Mouse (Mus musculus) liver, embryonic 13.5 days (tissue): Measurements from ENCODE around the gene Srr. TPM values are rescaled to one million over a fixed set of nuclear protein-coding genes. Genes with fewer than 3 reads are reported as not detected.

Experiments used
- ATAC-seq: fragments of 200-750 bp; cut with Nextera tagmentation; 2 replicates; pipeline ENCODE4 v1.8.0; 2017; ENCODE audit warnings: low read depth, mild to moderate bottlenecking, moderate number of reproducible peaks, moderate library complexity
- DNase-seq: peaks from one replicate; pipeline ENCODE4 v3.0.0; 2022
- H3K27ac ChIP-seq: fragments of 300-500 bp; sonication (generic); 2 replicates; pipeline ENCODE4 v1.5.1; 2015; ENCODE audit warnings: moderate library complexity, mild to moderate bottlenecking, inconsistent platforms
- H3K27me3 ChIP-seq: fragments of 300-500 bp; sonication (generic); 2 replicates; pipeline ENCODE4 v1.6.1; 2015; ENCODE audit warnings: mild to moderate bottlenecking, inconsistent platforms
- H3K36me3 ChIP-seq: fragments of 300-500 bp; sonication (generic); 2 replicates; pipeline ENCODE4 v1.6.1; 2015; ENCODE audit warnings: mild to moderate bottlenecking, inconsistent platforms
- H3K4me1 ChIP-seq: fragments of 300-500 bp; sonication (generic); replicated peaks from 2 replicates; pipeline ENCODE4 v1.6.1; 2015; ENCODE audit warnings: inconsistent platforms
- H3K4me2 ChIP-seq: fragments of 300-500 bp; sonication (generic); 2 replicates; pipeline ENCODE4 v1.6.1; 2015; ENCODE audit warnings: inconsistent platforms, mild to moderate bottlenecking, moderate library complexity
- H3K4me3 ChIP-seq: fragments of 300-500 bp; sonication (generic); replicated peaks from 2 replicates; pipeline ENCODE4 v1.5.1; 2015; ENCODE audit warnings: mild to moderate bottlenecking, inconsistent platforms
- H3K9ac ChIP-seq: fragments of 300-500 bp; sonication (generic); 2 replicates; pipeline ENCODE4 v1.6.1; 2015; ENCODE audit warnings: mild to moderate bottlenecking, inconsistent platforms
- H3K9me3 ChIP-seq: fragments of 300-500 bp; sonication (generic); replicated peaks from 2 replicates; pipeline ENCODE4 v1.6.1; 2016; ENCODE audit warnings: inconsistent platforms
- WGBS: fragments of 180-500 bp; shearing (Covaris S2); methylation state at CpG from one replicate; pipeline ENCODE4 v1.1.7; 2015; ENCODE audit not compliant: insufficient replicate concordance; 5-methylcytosine and 5-hydroxymethylcytosine counted together
- polyA plus RNA-seq: library from polyadenylated mRNA; unstranded; fragments of >200 nt; fragmentation: Nextera tagmentation; extraction: Ambion mirVana; gene quantifications from 2 replicates; pipeline ENCODE4 v1.2.1, GENCODE M21; 2015

Srr gene
- polyA plus RNA-seq = 3.9 and 5.1 TPM in 2 replicates

GRCm38 (mm10) chr11:74925577-74926387, at the start of gene Srr, which contains the start of gene Smg6:
TSS of gene Srr (minus strand) at chr11:74925948.
TSS of gene Smg6 (plus strand) at chr11:74925823.
- DNase-seq (peak; percentile 89), ATAC-seq (peak; percentile 93)
- H3K4me1 ChIP-seq = peaks cover 30% of the 10 kb centered on the region
- H3K9ac ChIP-seq = peak within 1 kb of the TSS; percentile 95
- WGBS = under 1% methylated on average over 56 of the region's 88 CpGs
- H3K27me3 ChIP-seq = no peaks in the 10 kb centered on the region
- peak within 1 kb of the TSS; percentile 87 for H3K4me3 ChIP-seq
- H3K27ac ChIP-seq = peak within 1 kb of the TSS; percentile 97
- peak within 1 kb of the TSS; percentile 72 for H3K4me2 ChIP-seq
- H3K36me3 ChIP-seq = peaks cover 13% of the 10 kb centered on the region
- H3K9me3 ChIP-seq = no peaks in the 10 kb centered on the region

- no peaks in the 10 kb centered on the region for H3K4me1 ChIP-seq
- no peak overlapping the region for H3K4me2 ChIP-seq
- no peak overlapping the region for H3K27ac ChIP-seq
- no peaks in the 10 kb centered on the region for H3K27me3 ChIP-seq
- H3K9me3 ChIP-seq = no peaks in the 10 kb centered on the region
- ATAC-seq = no peak
- no peak overlapping the region for H3K4me3 ChIP-seq
- no peak overlapping the region for H3K9ac ChIP-seq
- no peak for DNase-seq
- no peaks in the 10 kb centered on the region for H3K36me3 ChIP-seq
These were observed 48.9 kb upstream of the Srr start for GRCm38 (mm10) chr11:74974615-74975014.

GRCm38 (mm10) chr11:74973290-74974157, 47.8 kb upstream of the Srr start:
- WGBS = 72% methylated on average over 7 of the region's 7 CpGs
- Histone ChIP-seq H3K9ac (no peak overlapping the region), H3K9me3 (no peaks in the 10 kb centered on the region), H3K4me1 (no peaks in the 10 kb centered on the region), H3K4me3 (no peak overlapping the region), H3K27ac (no peak overlapping the region), H3K27me3 (no peaks in the 10 kb centered on the region), H3K36me3 (no peaks in the 10 kb centered on the region), H3K4me2 (no peak overlapping the region)
- ATAC-seq (no peak), DNase-seq (no peak)

- Histone ChIP-seq H3K9me3 (no peaks in the 10 kb centered on the region), H3K4me1 (no peaks in the 10 kb centered on the region), H3K4me3 (no peak overlapping the region), H3K27me3 (no peaks in the 10 kb centered on the region), H3K4me2 (no peak overlapping the region), H3K36me3 (0 out of 2 replicates have a peak, but pooled peaks cover 2% of the 10 kb centered on the region), H3K9ac (no peak overlapping the region), H3K27ac (no peak overlapping the region)
- DNase-seq (no peak), ATAC-seq (no peak)
- 90% methylated on average over 3 of the region's 3 CpGs for WGBS
These were observed 39.8 kb upstream of the Srr start for GRCm38 (mm10) chr11:74965516-74965915.

GRCm38 (mm10) chr11:74962846-74963407, 37.2 kb upstream of the Srr start:
- Histone ChIP-seq H3K4me1 (peaks cover 13% of the 10 kb centered on the region), H3K36me3 (0 out of 2 replicates have a peak, but pooled peaks cover 2% of the 10 kb centered on the region), H3K27me3 (no peaks in the 10 kb centered on the region), H3K4me2 (no peak overlapping the region), H3K9me3 (no peaks in the 10 kb centered on the region), H3K27ac (no peak overlapping the region), H3K4me3 (no peak overlapping the region), H3K9ac (no peak overlapping the region)
- no peak for DNase-seq
- 83% methylated on average over 2 of the region's 2 CpGs for WGBS
- ATAC-seq = no peak

GRCm38 (mm10) chr11:74961953-74962352, 36.2 kb upstream of the Srr start:
- DNase-seq (no peak), ATAC-seq (no peak)
- Histone ChIP-seq H3K9me3 (no peaks in the 10 kb centered on the region), H3K27me3 (no peaks in the 10 kb centered on the region), H3K9ac (no peak overlapping the region), H3K4me2 (no peak overlapping the region), H3K4me1 (peaks cover 13% of the 10 kb centered on the region), H3K27ac (no peak overlapping the region), H3K4me3 (no peak overlapping the region), H3K36me3 (0 out of 2 replicates have a peak, but pooled peaks cover 2% of the 10 kb centered on the region)

GRCm38 (mm10) chr11:74960031-74960551, 34.3 kb upstream of the Srr start:
- 0 out of 2 replicates have a peak overlapping the region, but pooled peaks have one; percentile 27 for H3K27ac ChIP-seq
- H3K27me3 ChIP-seq = no peaks in the 10 kb centered on the region
- no peak overlapping the region for H3K9ac ChIP-seq
- peaks cover 16% of the 10 kb centered on the region for H3K4me1 ChIP-seq
- WGBS = 65% methylated on average over 9 of the region's 9 CpGs
- no peak for DNase-seq
- H3K36me3 ChIP-seq = 0 out of 2 replicates have a peak, but pooled peaks cover 2% of the 10 kb centered on the region
- no peak overlapping the region for H3K4me2 ChIP-seq
- ATAC-seq = no peak
- no peak overlapping the region for H3K4me3 ChIP-seq
- H3K9me3 ChIP-seq = no peaks in the 10 kb centered on the region

GRCm38 (mm10) chr11:74959501-74959900, 33.8 kb upstream of the Srr start:
- Histone ChIP-seq H3K4me3 (no peak overlapping the region), H3K9ac (no peak overlapping the region), H3K4me2 (no peak overlapping the region), H3K9me3 (no peaks in the 10 kb centered on the region), H3K27me3 (no peaks in the 10 kb centered on the region), H3K27ac (0 out of 2 replicates have a peak overlapping the region, but pooled peaks have one; percentile 27), H3K36me3 (0 out of 2 replicates have a peak, but pooled peaks cover 2% of the 10 kb centered on the region), H3K4me1 (peaks cover 19% of the 10 kb centered on the region)
- DNase-seq (no peak), ATAC-seq (no peak)
- WGBS = 71% methylated on average over 2 of the region's 2 CpGs

GRCm38 (mm10) chr11:74957600-74957999, 31.9 kb upstream of the Srr start:
- Histone ChIP-seq H3K4me2 (no peak overlapping the region), H3K9me3 (no peaks in the 10 kb centered on the region), H3K27ac (no peak overlapping the region), H3K27me3 (no peaks in the 10 kb centered on the region), H3K9ac (no peak overlapping the region), H3K4me3 (no peak overlapping the region), H3K4me1 (peaks cover 19% of the 10 kb centered on the region), H3K36me3 (no peaks in the 10 kb centered on the region; the same call in 1 of the 2 replicates)
- DNase-seq (no peak), ATAC-seq (no peak)
- WGBS = 81% methylated on average over 2 of the region's 2 CpGs

- ATAC-seq (no peak), DNase-seq (no peak)
- peaks cover 19% of the 10 kb centered on the region for H3K4me1 ChIP-seq
- no peak overlapping the region for H3K27ac ChIP-seq
- H3K9me3 ChIP-seq = no peaks in the 10 kb centered on the region
- H3K36me3 ChIP-seq = no peaks in the 10 kb centered on the region; the same call in 1 of the 2 replicates
- H3K4me2 ChIP-seq = no peak overlapping the region
- no peak overlapping the region for H3K4me3 ChIP-seq
- no peak overlapping the region for H3K9ac ChIP-seq
- H3K27me3 ChIP-seq = no peaks in the 10 kb centered on the region
These were observed 30.3 kb upstream of the Srr start for GRCm38 (mm10) chr11:74956006-74956405.

- Histone ChIP-seq H3K27ac (no peak overlapping the region), H3K4me3 (no peak overlapping the region), H3K4me2 (no peak overlapping the region), H3K9me3 (no peaks in the 10 kb centered on the region), H3K27me3 (no peaks in the 10 kb centered on the region), H3K36me3 (no peaks in the 10 kb centered on the region; the same call in 1 of the 2 replicates), H3K9ac (no peak overlapping the region), H3K4me1 (peaks cover 18% of the 10 kb centered on the region)
- ATAC-seq (no peak), DNase-seq (no peak)
These were observed 29.2 kb upstream of the Srr start for GRCm38 (mm10) chr11:74954901-74955300.
